Mouse (Mus musculus) hindbrain, embryonic 16.5 days (tissue): Measurements from ENCODE around the gene Snupn. TPM values are rescaled to one million over a fixed set of nuclear protein-coding genes. Genes with fewer than 3 reads are reported as not detected.

Source experiments
- ATAC-seq: fragments of 200-750 bp; cut with Nextera tagmentation; 2 replicates; pipeline ENCODE4 v1.8.0; 2017; ENCODE audit warnings: moderate TSS enrichment, moderate library complexity
- H3K27ac ChIP-seq: fragments of 300-500 bp; sonication (generic); 2 replicates; pipeline ENCODE4 v1.5.1; 2014; ENCODE audit warnings: low read depth, mild to moderate bottlenecking, control low read depth, low read length, moderate library complexity
- H3K27me3 ChIP-seq: fragments of 300-500 bp; sonication (generic); replicated peaks from 2 replicates; pipeline ENCODE4 v1.6.1; 2014; ENCODE audit warnings: low read length; ENCODE audit not compliant: control insufficient read depth, insufficient read depth
- H3K36me3 ChIP-seq: fragments of 300-500 bp; sonication (generic); 2 replicates; pipeline ENCODE4 v1.6.1; 2014; ENCODE audit warnings: mild to moderate bottlenecking, low read length, moderate library complexity, mixed read lengths; ENCODE audit not compliant: control insufficient read depth, insufficient read depth
- H3K4me1 ChIP-seq: fragments of 300-500 bp; sonication (generic); 2 replicates; pipeline ENCODE4 v1.6.1; 2014; ENCODE audit warnings: low read depth, low read length; ENCODE audit not compliant: control insufficient read depth, insufficient read depth
- H3K4me2 ChIP-seq: fragments of 300-500 bp; sonication (generic); 2 replicates; pipeline ENCODE4 v1.6.1; 2014; ENCODE audit warnings: mild to moderate bottlenecking, low read length, control low read depth, moderate library complexity
- H3K4me3 ChIP-seq: fragments of 300-500 bp; sonication (generic); 2 replicates; pipeline ENCODE4 v1.5.1; 2014; ENCODE audit warnings: mild to moderate bottlenecking, low read length, control low read depth, moderate library complexity
- H3K9ac ChIP-seq: fragments of 300-500 bp; sonication (generic); 2 replicates; pipeline ENCODE4 v1.6.1; 2014; ENCODE audit warnings: low read depth, mild to moderate bottlenecking, control low read depth, low read length, moderate library complexity
- H3K9me3 ChIP-seq: fragments of 300-500 bp; sonication (generic); 2 replicates; pipeline ENCODE4 v1.6.1; 2014; ENCODE audit warnings: mild to moderate bottlenecking, low read length, moderate library complexity; ENCODE audit not compliant: control insufficient read depth
- WGBS: fragments of 180-500 bp; shearing (Covaris S2); extraction: QIAGEN DNeasy Blood & Tissue Kit; methylation state at CpG from one replicate; pipeline ENCODE4 v1.1.7; 2014; 5-methylcytosine and 5-hydroxymethylcytosine counted together
- polyA plus RNA-seq: library from polyadenylated mRNA; unstranded; fragments of >200 nt; fragmentation: Nextera tagmentation; extraction: Ambion mirVana; gene quantifications from 2 replicates; pipeline ENCODE4 v1.2.1, GENCODE M21; 2015

The Snupn gene
- polyA plus RNA-seq, 1 experiment from 2014 or later = 28.9 TPM

DNA sequence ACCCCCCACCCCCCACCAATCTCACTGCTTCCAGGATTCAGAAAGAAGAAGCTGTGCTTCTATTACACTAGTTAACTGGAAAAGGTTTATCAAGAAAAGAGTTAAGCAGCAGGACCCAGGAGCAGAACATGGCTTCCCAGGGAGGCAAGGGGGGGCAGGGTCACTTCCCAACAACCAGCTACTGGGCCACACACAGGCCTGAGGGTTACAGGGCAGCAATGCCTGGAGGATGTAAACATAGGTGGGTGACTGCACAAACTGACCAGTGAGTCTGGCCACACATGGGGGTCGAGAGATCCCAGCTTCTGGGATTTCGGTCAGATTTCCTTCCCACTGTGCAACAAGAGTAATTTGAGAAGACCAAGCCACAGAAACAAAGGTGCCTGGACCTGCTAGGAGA is 33.5 kb upstream of the Snupn start:
- H3K36me3 ChIP-seq = no peaks in the 10 kb centered on the region
- no peak overlapping the region for H3K27ac ChIP-seq
- no peak overlapping the region for H3K4me3 ChIP-seq
- no peaks in the 10 kb centered on the region for H3K9me3 ChIP-seq
- H3K4me2 ChIP-seq = no peak overlapping the region
- no peak overlapping the region for H3K9ac ChIP-seq
- WGBS = 74% methylated on average over 2 of the region's 2 CpGs
- no peaks in the 10 kb centered on the region for H3K4me1 ChIP-seq
- no peak for ATAC-seq
- H3K27me3 ChIP-seq = no peaks in the 10 kb centered on the region

DNA sequence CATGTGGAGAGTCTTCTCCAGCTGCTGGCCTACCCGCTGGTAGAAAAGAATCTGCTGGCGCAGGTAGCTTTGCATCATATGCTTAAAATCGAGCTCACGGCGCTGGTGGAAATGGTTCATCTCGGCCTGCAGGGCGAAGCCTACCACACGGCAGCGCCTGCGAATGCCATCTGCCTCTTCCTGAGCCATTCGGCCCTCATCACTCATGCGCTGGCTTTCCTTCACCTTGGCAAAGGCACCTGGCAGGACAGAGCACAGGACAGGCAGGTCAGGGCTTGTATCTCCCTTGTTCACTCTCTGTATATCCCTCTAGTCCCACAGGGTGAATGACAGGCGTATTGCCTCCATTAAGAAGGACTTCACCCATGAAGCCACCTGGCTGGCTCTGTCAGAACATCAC is 32.2 kb upstream of the Snupn start:
- H3K27ac ChIP-seq = no peak overlapping the region
- no peaks in the 10 kb centered on the region for H3K36me3 ChIP-seq
- H3K4me3 ChIP-seq = no peak overlapping the region
- H3K4me1 ChIP-seq = no peaks in the 10 kb centered on the region
- no peak for ATAC-seq
- WGBS = 94% methylated on average over 13 of the region's 13 CpGs
- no peaks in the 10 kb centered on the region for H3K9me3 ChIP-seq
- no peak overlapping the region for H3K9ac ChIP-seq
- no peaks in the 10 kb centered on the region for H3K27me3 ChIP-seq
- no peak overlapping the region for H3K4me2 ChIP-seq

DNA sequence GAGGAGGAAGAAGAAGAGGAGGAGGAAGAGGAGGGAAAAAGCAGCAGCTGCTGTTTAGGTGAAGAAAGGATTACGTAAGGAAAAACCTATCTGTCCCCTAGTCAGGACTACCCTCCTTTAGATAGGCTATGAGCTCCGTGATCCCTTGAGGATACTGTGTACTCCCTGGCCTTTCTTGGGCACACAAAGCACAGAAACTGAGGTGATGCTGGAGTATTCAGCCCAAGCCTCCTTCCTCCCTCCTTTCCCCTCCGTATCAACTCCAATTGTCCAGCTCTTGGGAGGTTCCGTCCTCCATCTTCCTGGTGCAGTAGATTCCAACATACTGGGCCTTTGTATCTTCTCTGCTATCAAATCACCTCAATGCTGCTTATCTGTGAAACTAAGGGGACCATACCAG is 27.9 kb upstream of the Snupn start:
- 96% methylated on average over 4 of the region's 4 CpGs for WGBS
- Histone ChIP-seq H3K4me3 (no peak overlapping the region), H3K27me3 (peaks cover 2% of the 10 kb centered on the region; the same call in 1 of the 2 replicates), H3K9me3 (no peaks in the 10 kb centered on the region), H3K9ac (no peak overlapping the region), H3K27ac (no peak overlapping the region), H3K4me1 (peaks cover 17% of the 10 kb centered on the region), H3K4me2 (no peak overlapping the region; the same call in 1 of the 2 replicates), H3K36me3 (no peaks in the 10 kb centered on the region)
- no peak for ATAC-seq

DNA sequence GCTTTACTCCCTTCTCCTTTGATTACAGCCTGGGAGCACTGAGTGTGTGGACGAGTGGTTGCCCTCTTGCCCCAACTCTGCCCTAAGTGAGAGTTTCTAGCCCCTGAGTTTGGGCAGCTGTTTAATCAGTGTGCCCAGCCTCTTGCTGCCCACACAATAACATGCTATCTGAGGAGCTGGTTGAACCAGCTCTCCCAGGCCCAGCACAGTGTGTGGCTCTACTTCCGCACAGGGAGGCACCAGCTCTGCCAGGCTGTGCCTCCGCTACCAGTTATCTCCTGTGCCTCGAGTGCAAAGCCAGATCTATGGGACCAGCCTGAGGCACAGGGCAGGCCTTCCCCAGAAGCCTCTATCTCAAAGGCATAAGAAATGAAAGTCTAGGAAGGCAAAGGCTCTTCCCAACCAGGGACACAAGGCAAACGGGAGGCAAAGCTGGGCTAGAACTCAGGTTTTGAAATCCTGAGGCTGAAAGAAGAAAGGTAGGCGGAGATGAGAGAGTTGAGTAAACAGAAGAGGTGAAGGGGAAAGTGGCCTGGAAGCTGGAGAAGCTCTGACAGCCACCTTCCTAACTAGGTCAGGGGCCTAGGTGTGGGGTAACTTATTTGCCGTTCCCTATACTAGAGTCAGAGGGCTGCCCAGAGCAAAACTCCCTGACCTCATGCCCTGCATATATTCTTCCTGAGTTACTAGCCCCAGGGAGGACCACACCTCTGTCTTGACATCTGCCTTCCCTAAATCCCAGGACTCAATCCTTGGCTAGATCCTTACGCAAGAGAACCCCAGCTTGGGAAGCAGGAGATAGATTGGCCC is 26.6 kb upstream of the Snupn start:
- Histone ChIP-seq H3K27ac (no peak overlapping the region), H3K9ac (peak overlapping the region; percentile 17; the same call in 1 of the 2 replicates), H3K4me2 (peak overlapping the region; percentile 50), H3K4me1 (peaks cover 24% of the 10 kb centered on the region), H3K27me3 (peaks cover 2% of the 10 kb centered on the region; the same call in 1 of the 2 replicates), H3K36me3 (no peaks in the 10 kb centered on the region), H3K9me3 (no peaks in the 10 kb centered on the region), H3K4me3 (peak overlapping the region; percentile 19)
- 76% methylated on average over 8 of the region's 8 CpGs for WGBS
- ATAC-seq = no peak

DNA sequence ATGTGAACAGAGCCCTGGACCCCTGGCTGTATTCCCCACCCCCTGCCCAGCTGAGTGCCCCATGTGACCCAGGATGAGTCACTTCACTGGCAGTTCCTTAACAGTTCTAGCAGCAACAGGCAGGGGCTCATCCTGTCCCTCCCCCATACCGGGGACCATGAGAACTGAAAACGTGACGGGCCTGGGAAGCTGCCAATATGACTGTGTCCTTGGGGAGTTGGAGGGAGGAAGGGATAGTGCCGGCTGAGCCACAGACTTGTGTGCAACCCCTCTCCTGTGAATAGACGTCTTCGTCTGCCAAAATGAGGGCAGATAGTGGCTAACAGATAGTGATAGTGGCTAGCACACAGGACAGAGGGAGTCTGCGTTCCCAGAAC is 26.0 kb upstream of the Snupn start:
- whole genome bisulfite sequencing = 19% methylated on average over 7 of the region's 7 CpGs

DNA sequence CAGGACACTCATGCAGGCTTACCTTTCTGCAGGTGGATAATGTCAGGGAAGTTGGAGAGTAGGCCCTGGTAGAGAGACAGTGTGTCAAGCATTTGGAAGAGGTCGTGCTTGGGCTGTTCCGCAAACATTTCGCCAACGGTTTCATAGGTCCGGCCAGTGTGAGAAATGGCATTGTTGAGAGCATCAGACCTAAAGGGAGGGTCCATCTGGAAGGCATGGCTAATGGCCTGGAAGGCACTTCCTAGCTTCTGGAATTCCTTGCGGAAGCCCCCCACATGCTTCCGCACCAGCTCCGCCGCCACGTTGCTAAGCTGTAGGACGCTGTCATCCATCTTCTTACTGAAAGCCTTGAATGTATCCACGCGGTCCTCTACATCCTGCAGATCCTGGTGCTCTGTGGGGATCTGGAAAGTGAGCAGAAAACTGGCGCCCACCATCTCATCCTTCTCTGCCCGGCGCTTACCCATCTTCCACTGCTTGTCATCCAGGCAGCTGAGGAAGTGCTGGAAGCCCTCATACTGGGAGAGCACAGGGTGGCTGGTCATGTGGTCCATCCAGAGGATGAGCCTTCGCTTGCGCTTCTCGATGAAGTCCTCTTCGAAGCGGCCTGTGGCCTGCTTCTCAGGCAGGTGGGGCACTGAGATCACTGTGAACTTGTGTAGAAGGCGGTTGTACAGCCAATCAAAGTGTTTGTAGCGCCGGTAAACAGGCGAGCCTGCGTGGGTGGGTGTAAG is 25.2 kb upstream of the Snupn start:
- Histone ChIP-seq H3K9me3 (no peaks in the 10 kb centered on the region), H3K4me2 (peak overlapping the region; percentile 50), H3K27me3 (peaks cover 2% of the 10 kb centered on the region; the same call in 1 of the 2 replicates), H3K36me3 (no peaks in the 10 kb centered on the region), H3K4me3 (peak overlapping the region; percentile 3; the same call in 1 of the 2 replicates), H3K4me1 (peaks cover 24% of the 10 kb centered on the region), H3K9ac (no peak overlapping the region), H3K27ac (no peak overlapping the region)
- ATAC-seq = no peak
- 84% methylated on average over 26 of the region's 26 CpGs for WGBS

More for the DNA sequence above, 26.0 kb upstream of the Snupn start:
- H3K4me2 ChIP-seq = peak overlapping the region; percentile 50
- H3K4me1 ChIP-seq = peaks cover 24% of the 10 kb centered on the region
- no peaks in the 10 kb centered on the region for H3K9me3 ChIP-seq
- peak overlapping the region; percentile 17; the same call in 1 of the 2 replicates for H3K9ac ChIP-seq
- no peaks in the 10 kb centered on the region for H3K36me3 ChIP-seq
- H3K27ac ChIP-seq = no peak overlapping the region
- H3K4me3 ChIP-seq = peak overlapping the region; percentile 19
- peaks cover 2% of the 10 kb centered on the region; the same call in 1 of the 2 replicates for H3K27me3 ChIP-seq
- ATAC-seq = peak; percentile 34; the same call in 1 of the 2 replicates

DNA sequence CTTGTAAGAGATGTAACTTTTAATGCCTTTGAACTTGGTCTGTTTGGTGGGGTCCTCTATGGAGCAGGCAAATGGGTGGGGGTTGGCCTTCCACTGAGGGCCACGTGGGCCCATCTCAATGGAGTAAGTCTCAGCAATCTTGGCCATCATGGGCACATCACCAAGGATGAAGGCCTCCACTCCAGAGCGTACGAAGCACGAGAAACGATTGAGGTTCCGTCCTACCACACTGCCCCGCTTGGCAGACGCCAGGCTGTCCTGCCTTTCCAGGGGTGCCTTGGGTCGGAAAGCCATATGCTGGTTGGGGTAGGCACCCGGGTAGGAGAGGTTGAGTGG is 24.7 kb upstream of the Snupn start:
- no peak overlapping the region for H3K9ac ChIP-seq
- peak overlapping the region; percentile 94 for H3K4me2 ChIP-seq
- no peak for ATAC-seq
- H3K4me3 ChIP-seq = no peak overlapping the region
- 95% methylated on average over 10 of the region's 10 CpGs for WGBS
- H3K4me1 ChIP-seq = peaks cover 24% of the 10 kb centered on the region
- H3K36me3 ChIP-seq = no peaks in the 10 kb centered on the region
- H3K27ac ChIP-seq = no peak overlapping the region
- no peaks in the 10 kb centered on the region for H3K9me3 ChIP-seq
- peaks cover 2% of the 10 kb centered on the region; the same call in 1 of the 2 replicates for H3K27me3 ChIP-seq

DNA sequence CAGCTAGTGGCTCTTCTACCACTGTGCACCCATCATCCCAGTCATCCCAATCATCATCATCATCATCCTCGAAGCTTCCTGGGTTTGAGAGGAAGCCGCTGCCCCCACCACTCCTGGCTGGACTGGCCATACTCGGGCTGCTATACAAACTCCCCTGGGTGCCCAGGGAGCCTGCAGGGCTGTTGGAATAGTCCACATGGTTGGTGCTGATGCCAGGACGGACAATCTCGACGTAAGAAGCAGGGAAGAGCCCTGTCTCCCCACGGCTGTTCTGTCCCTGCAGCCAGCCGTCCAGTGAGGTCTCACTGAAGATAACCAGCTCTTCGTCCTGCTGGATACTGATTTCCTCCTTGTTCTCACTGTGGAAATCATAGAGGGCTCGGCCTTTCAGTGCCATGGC is 24.3 kb upstream of the Snupn start:
- peaks cover 24% of the 10 kb centered on the region for H3K4me1 ChIP-seq
- H3K27me3 ChIP-seq = peaks cover 2% of the 10 kb centered on the region; the same call in 1 of the 2 replicates
- no peaks in the 10 kb centered on the region for H3K36me3 ChIP-seq
- no peak overlapping the region for H3K27ac ChIP-seq
- WGBS = 88% methylated on average over 10 of the region's 10 CpGs
- no peak overlapping the region; the same call in 1 of the 2 replicates for H3K4me3 ChIP-seq
- peak overlapping the region; percentile 94 for H3K4me2 ChIP-seq
- H3K9me3 ChIP-seq = no peaks in the 10 kb centered on the region
- H3K9ac ChIP-seq = no peak overlapping the region
- ATAC-seq = no peak
